Mouse (Mus musculus) kidney, postnatal 10 days (tissue): ENCODE measurements around the gene Ss18l1.

Experiments used
- DNase-seq: peaks from one replicate; pipeline ENCODE4 v3.0.0; 2021; ENCODE audit warnings: mixed read lengths

The Ss18l1 gene

DNA sequence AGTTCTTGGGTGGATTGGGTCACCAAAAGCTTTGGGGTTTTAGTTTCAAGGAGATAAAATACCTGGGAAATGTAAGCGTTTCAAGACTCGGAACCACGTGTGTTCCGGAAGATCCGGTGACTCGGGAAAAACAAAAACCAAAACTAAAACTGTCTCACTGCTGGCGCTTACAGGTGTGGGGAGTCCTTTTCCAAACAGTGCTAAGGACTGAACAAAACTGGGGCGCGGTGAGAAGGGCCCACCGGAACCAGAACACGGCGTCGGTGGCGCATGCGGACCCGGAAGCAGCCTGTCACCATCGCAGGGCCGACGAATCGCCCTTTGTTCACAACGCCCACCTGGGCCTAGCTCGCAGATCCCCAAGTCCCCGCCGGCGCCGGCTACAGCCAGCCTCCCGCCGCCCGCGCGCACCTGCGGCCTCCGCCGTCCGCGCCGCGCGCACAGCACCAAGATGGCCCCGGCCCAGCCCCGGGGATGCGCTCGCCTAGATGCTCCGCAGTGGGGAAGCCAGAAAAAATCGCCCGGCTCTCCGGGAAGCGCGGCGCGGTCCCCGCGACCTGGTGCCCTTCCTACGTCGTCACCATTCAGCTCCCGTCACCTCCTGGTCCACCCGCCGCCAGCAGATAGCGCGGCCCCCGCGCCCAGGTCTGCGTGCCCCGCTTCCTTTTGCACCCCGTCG lies 593 bp upstream of the Ss18l1 start:
- peak; percentile 65 for DNase-seq

DNA sequence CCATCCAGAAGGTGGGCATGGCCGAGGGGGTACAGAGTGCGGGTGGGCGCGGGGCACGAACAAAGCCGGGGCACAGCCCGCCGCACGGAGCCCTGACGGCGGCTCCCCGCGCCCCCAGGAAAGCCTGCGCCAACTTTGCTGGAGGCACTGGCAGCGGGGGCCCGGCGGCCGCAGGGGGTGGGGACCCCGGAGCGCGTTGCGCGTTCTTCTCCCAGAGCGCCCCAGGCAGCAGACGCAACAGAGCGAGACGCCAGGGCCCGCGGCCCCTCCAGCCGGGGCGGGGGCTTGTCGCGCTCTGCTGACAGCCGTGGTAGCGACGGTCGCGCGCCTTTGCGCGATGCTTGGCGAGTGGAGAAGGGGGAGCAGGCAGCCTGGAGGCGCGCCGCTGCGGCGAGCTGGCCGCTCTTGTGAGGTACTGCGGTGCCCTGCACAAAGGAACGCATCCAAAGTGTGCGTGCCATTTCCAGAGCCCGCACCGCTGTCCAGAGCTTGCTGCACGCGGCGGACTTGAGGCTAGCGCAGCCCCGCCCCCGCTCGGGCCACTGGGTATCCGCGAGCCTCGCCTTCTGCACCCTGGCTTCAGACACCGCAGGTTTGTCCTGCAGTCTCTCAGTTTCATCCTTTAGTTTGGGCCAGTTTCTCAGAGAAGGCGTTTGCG lies 678 bp downstream of the Ss18l1 start:
- peak; percentile 80 for DNase-seq

DNA sequence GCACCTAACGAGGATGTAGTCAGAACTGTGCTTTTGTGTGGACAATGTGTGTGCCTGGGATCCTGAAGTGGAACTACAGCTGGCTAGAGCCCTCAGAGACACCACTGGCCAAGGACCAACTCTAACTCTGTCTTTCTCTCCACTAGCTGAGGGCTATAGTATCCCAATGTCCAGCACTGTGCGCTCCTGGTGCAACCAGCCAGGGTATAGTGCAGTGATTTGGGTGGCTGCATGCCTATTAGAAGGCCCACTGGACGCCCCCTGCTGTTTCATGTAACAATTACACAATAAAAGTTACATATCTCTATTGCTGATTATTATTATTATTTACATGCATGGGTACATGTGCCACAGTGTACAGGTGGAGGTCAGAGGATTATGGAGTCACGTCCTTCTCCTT lies 3.0 kb downstream of the Ss18l1 start:
- peak; percentile 58 for DNase-seq

GRCm38 (mm10) chr2:180047580-180047979 lies 5.3 kb downstream of the Ss18l1 start:
- no peak for DNase-seq

GRCm38 (mm10) chr2:180047980-180048635 lies 5.8 kb downstream of the Ss18l1 start:
- no peak for DNase-seq

DNA sequence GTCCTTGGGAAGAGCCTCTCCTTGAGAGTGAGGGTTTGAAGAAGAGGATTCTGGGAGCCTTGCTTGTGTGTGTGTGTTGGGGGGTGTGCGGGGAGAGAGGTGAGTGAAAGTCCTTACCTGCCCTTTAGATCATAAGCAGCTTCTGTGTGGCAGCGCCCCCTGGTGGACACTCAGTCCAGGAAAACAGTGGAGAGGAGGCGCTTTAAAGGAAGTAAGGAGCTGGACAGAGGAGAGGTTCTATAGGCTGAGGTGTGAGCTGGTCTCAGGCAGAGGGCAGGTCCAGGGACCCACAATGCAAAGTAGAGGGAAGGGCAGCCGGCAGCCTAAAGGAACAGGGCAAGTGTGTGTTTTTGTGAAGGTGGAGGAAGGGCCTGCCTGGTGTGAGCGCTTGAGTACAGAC lies 8.7 kb downstream of the Ss18l1 start:
- peak; percentile 90 for DNase-seq

GRCm38 (mm10) chr2:180051986-180052733 lies 9.9 kb downstream of the Ss18l1 start:
- DNase-seq: peak; percentile 35

DNA sequence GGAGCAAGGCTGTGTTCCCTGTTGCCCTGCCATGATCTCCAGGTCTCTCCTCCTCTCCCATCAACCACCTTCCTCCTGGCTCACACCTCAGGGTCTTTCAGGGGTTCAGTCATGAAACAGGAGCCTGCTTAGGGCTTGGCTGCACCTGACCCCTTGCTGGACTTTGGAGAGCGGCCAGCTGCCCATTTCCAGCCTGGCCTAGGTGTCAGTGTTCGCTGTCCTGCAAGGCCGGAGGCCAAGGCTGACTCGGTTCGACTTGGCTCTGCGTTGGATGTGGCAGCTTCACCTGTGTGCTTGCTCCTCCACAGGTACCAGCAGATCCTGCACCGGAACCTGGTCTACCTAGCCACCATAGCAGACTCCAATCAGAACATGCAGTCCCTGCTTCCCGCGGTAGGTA lies 10.7 kb downstream of the Ss18l1 start:
- DNase-seq: peak; percentile 33

GRCm38 (mm10) chr2:180063338-180064131 lies 21.2 kb downstream of the Ss18l1 start:
- no peak for DNase-seq

DNA sequence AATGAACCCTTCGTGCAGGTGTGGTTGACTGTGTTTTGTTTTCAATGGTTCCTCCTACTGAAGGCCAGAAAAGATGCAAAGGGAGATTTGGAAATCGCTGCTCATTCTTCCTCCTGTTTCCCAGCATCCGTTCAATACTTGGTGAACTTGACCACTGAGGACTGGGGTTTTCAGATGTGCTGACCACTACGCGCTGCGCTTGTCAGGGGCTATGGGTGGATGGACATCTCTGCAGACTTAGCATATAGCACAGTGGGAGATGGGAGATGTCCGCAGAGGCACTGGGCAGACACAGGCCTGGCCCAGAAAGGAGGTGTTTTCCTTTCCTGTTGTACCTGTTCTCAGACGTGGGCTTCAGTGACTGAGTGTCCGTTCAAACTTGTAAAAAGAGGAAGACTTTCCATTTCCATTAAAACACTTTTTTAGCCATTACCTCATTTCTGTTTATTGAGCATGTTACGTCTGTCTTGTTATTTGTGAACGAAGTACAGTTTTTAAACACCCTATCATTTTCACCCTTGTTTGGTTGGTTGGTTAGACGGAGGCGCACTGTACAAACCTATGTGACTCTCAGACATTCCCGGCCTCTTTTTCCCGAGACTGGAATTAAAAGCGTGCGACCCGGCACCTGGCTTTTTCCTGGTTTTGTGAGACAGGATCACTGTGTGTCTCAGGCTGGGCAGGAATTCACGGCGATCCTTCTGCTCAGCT lies 27.6 kb downstream of the Ss18l1 start:
- DNase-seq: no peak

DNA sequence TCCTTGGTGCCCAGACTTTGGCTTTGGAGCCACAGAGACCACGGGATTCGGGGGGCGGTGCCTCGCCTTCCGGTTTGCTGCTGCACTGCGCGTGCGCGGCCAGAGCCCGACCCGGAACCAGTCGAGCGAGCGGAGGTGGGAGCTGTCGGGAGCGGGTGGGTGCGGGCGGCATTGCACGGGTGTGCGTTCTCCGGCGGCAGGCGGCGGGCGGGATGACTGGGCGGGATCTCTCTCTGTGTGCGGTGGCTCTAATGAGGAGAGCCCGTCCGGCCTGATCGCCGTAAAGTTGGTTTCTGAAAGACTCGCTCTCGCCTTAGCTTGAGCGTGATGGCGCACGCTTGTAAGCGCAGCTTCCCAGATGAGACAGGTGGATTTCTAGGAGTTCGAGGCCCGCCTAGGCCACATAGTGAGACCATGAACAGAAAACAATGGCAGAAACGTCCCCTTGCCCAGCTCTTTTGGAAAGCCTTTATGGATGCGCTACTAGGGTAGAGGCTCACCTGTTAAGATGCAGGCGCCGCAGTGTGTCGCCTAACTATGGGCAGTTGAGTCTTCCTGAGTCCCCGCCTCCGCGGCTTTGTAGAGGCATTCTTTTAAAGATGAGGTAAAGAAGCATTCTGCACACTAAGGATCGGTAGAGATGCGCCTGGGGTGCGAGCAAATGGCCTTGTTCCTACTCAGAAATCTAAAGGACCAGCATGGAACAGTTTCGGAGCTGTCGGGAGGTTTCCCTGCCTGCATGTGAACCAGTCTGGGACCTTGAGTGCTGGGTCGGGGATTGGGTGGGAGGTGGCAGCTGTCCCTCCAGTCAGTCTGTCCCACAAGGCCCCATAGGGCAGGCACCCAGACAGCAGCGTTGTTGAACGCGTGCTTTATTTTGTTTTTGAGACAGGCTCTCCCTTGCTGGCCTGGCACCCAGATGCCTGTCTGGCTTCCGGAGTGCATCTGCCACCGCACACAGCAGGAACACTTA lies 28.5 kb downstream of the Ss18l1 start, which contains the start of gene Mtg2:
Mtg2 (plus strand) TSS at position 108 of the 973 bp plus-strand sequence.
- peak; percentile 96 for DNase-seq

GRCm38 (mm10) chr2:180071671-180072070 lies 29.4 kb downstream of the Ss18l1 start:
- DNase-seq: no peak

- DNase-seq: no peak
Observed at GRCm38 (mm10) chr2:180072886-180073285, 30.6 kb downstream of the Ss18l1 start.

DNA sequence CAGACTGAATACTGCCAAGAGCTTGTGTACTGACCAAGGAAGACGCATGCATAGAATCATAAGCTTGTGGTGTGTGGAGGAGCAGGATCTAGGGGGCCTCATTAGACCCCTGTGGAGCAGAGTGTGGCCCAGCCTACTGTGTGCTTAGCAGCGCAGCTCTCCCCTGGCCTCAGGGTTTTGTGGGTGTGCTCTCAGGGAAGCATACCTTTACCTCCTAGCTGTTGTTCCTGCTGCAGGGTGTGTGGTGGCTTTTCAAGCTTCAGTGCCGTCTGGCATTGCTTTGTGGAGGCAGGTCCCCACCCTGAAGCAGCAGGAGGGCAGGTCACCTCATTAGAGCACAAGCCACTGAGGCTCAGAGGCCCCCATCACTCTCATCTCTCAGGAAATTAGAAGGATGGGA lies 35.3 kb downstream of the Ss18l1 start:
- no peak for DNase-seq

GRCm38 (mm10) chr2:180080680-180081079 lies 38.4 kb downstream of the Ss18l1 start:
- DNase-seq: no peak

- no peak for DNase-seq
Observed at GRCm38 (mm10) chr2:180083063-180083462, 40.8 kb downstream of the Ss18l1 start.

DNA sequence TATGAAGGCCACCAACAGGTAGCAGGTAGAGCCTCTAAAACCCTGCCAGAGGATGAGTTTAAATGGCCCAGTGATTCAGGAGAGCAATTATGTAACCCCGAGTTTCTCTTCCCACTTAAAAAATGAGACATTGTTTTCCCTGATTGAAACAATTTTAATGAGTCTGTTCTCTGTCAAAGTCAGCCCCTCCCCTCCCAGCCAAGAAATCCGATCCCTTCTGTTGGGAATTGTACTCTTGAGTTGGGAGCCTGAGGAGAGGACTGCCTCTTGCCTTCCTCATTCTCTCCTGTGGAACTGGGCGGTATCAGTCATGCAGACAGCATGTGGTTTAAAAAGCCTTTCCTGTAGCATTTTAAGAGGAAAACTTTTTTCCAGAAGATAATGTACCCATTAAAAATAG lies 42.3 kb downstream of the Ss18l1 start:
- DNase-seq: no peak

- DNase-seq: no peak
Observed at GRCm38 (mm10) chr2:180085926-180086636, 43.8 kb downstream of the Ss18l1 start.

DNA sequence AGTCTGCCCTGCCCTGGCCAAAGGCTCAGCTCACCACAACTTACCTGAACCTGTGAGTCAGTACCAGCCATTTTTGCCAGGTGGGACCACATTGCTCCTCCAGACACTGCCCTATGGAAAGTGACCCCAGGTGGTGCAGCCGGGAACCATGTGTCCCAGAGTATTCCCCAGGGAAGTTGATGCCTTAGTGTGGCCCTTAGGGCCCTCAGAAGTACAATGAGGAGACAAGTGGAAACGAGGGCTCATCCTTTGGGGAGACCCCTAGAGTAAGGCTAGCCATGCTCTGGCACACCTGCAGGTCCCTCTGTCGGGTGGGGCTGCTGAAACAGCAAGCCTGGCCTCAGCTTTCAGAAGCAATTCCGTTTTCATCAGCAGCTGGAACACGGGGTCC lies 44.3 kb downstream of the Ss18l1 start:
- no peak for DNase-seq

- no peak for DNase-seq
Observed at GRCm38 (mm10) chr2:180087472-180087871, 45.2 kb downstream of the Ss18l1 start.
